Mouse (Mus musculus): Measurements from ENCODE around the gene Ass1.

DNA sequence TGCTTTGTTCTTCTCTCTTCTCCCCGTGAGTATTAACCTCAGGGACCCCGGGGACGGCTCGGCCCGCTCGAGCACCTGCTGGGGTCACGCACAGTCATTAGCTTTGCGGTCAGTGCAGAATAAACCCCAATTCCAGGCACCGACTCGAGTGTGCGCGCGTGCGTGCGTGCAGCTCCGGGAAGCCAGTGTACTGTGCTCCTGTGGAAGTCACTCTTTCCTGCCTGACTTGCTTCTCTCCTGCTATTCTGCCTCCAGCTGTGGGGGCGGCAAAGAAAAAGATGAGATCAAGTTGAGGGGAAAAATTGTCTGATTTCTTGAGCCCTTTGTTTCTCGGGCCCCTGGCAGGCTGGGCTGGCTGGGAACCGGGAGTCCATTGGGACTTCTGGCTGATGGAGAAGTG is 27.6 kb downstream of the Ass1 start:
- TF ChIP-seq POLR2A (IDR thresholded peaks at IDR 0.05; ENCODE audit: borderline replicate concordance, control insufficient read depth, low read depth, low read length): no peak
- no peak for TF ChIP-seq CTCF (IDR thresholded peaks at IDR 0.05; ENCODE audit: control insufficient read depth, insufficient read depth, low read length)

Measured in bone marrow, adult 2 months (tissue).